ENCODE assay signal across 19 mouse cellular contexts in the genomic region with DNA sequence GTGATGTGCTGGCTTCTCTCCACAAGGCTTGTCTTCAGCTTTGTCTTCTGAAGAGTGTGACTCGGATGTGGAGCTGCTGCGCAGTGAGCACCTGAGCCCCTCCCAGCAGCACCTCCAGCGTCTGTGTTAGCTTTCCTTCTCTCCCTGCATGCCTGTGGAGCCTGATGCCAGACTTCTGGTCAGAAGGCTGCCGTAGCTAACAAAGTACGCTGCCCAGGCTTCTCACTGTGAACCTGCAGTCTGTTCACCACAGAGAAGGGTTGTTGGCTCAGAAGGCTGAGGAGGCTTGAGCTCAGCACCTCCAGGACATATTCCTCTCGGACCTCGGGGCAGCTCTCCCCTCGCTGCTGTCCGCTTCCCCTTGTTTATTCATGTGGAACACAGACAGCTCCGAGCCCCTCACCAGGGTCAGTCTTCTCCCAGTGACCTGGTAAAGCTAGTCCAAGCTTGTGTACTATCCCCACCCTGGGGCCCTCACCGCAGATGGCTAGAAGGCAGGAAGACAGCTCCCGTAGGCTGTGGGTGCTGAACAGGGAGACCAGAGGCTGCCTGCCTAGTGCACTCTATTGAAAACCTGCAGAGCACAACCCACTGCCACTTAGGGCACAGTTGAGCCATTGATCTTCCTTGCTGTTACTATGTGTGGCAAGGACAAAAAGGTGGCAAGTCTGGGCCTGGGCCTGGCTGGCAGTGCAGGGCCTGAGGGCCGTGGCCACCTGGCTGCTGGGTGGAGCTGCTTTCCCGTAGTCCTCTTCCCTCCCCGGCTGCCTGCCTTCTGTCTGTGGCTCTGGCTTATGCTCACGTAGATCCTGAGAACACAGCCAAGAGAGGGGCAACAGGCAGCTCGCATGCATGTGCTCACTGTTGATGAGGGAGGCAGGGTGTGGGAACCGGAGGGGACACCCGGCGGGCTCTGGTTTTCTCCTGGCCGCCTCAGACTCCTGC. TPM values are rescaled to one million over a fixed set of nuclear protein-coding genes. Genes with fewer than 3 reads are reported as not detected.
A peak's percentile ranks its signal among the peaks of the same experiment; 100 is the strongest.
DNase-seq lines count a peak whose midpoint lies in the region; ATAC-seq and TF ChIP-seq lines count a peak whose summit lies in the region.
"Had no signal": no experiment of that assay in that cellular context is flagged by ENCODE, and none has a peak within 500 bp of the region (broad histone marks: within the 10 kb centered on the region; RNA-seq: fewer than 3 reads in every experiment).

No protein-coding gene starts in this region.

- H3K27ac ChIP-seq in layer of hippocampus, adult 2 months = peak overlapping the region; percentile 72
- no peak overlapping the region for H3K27ac ChIP-seq in ES-E14 (ENCODE audit: insufficient read depth, low read depth, low read length, poor library complexity, severe bottlenecking)
- H3K27ac ChIP-seq: embryonic facial prominence, embryonic 12.5 days; gastrocnemius, adult 2 months; hindbrain, embryonic 14.5 days had no signal

- no peak overlapping the region for H3K4me3 ChIP-seq in layer of hippocampus, adult 2 months
- H3K4me3 ChIP-seq in ES-E14 (ENCODE audit: insufficient read depth in 1 of 2, low read depth in 1 of 2, low read length in 2 of 2, poor library complexity in 1 of 2, severe bottlenecking in 1 of 2) = no peak overlapping the region
- H3K4me3 ChIP-seq: embryonic facial prominence, embryonic 12.5 days; gastrocnemius, adult 2 months had no signal

- in situ Hi-C loops in ES-E14 (cut with MboI; ENCODE audit: low sequenced_read_pairs in 2 of 2, unreplicated experiment in 2 of 2) = no loop called here

- ATAC-seq in inflammation-experienced regulatory T-cells, adult 6 months = no peak
- ATAC-seq: forebrain, postnatal 0 days; intestine, embryonic 16.5 days had no signal

- H3K4me1 ChIP-seq in ES-E14 (ENCODE audit: control insufficient read depth in 2 of 2, insufficient read depth in 2 of 2, low read length in 2 of 2, poor library complexity in 1 of 2) = peaks cover 0 to 15% of the 10 kb centered on the region in 2 experiments; a peak in 2 of 4 replicates

- no peaks in the 10 kb centered on the region for H3K9me3 ChIP-seq in ES-E14 (ENCODE audit: control insufficient read depth, insufficient read depth, low read depth, low read length)
- H3K9me3 ChIP-seq: embryonic facial prominence, embryonic 12.5 days had no signal

- no peak for TF ChIP-seq CTCF in layer of hippocampus, adult 2 months (conservative IDR thresholded peaks at IDR 0.05)

- peak overlapping the region; percentile 9; the same call in 1 of the 2 replicates for H3K9ac ChIP-seq in ES-E14 (ENCODE audit: insufficient read depth, low read depth, low read length, poor library complexity, severe bottlenecking)
- H3K9ac ChIP-seq: embryonic facial prominence, embryonic 12.5 days; forebrain, postnatal 0 days; hindbrain, embryonic 14.5 days had no signal

- H3K36me3 ChIP-seq in ES-E14 (ENCODE audit: control insufficient read depth, insufficient read depth, low read length, poor library complexity, severe bottlenecking) = peaks cover 44% of the 10 kb centered on the region

- peak in 1 of 2 experiments; percentile 38 for DNase-seq in layer of hippocampus, adult 2 months (ENCODE audit: low spot score in 2 of 2)
- no peak for DNase-seq in layer of hippocampus, adult 9-10 months (ENCODE audit: low spot score)
- no peak for DNase-seq in ES-E14 (ENCODE audit: low read depth, low spot score)
- DNase-seq in cerebellum, adult 18-20 months = peak; percentile 63 to 66
- peak; percentile 61 to 65 for DNase-seq in cerebellum, postnatal 36 days
- DNase-seq in thymus, postnatal 25 days = no peak
- DNase-seq in urinary bladder, postnatal 14 days (ENCODE audit: low spot score) = no peak
- DNase-seq: forebrain, postnatal 0 days; heart, postnatal 14 days; kidney, postnatal 14 days; lung, adult 2 months; lung, postnatal 36 days; right cerebral cortex, postnatal 25 days; thymus, postnatal 36 days had no signal

TF ChIP-seq in ES-E14, 5 proteins besides CTCF, POLR2A, EP300 and RAD21:
- TF ChIP-seq ZC3H11A (IDR thresholded peaks at IDR 0.05; ENCODE audit: borderline replicate concordance, low read depth, low read length) = no peak
- no peak for TF ChIP-seq ZNF384 (IDR thresholded peaks at IDR 0.05; ENCODE audit: low read depth, low read length)
- no peak for TF ChIP-seq CHD2 (IDR thresholded peaks at IDR 0.05; ENCODE audit: low read depth, low read length)
- TF ChIP-seq HCFC1 (IDR thresholded peaks at IDR 0.05; ENCODE audit: borderline replicate concordance, insufficient read depth, low read length) = no peak
- no peak for TF ChIP-seq MAFK (IDR thresholded peaks at IDR 0.05; ENCODE audit: insufficient read depth, low read depth, low read length)

RNA-seq across cellular contexts. Expression of a gene that starts 28.1 kb away (rescaled TPM):
- total RNA-seq in layer of hippocampus, adult 2 months (2021) = 10 to 100 TPM; 33.2 to 34.5 TPM
- 38.6 and 54.4 TPM in 2 replicates for total RNA-seq in ES-E14 (2012; rRNA removed)
- polyA plus RNA-seq in inflammation-experienced regulatory T-cells, adult 6 months (2017; shearing (Covaris generic)) = 10 to 100 TPM; 28.6 to 62.5 (median 41.6) TPM

RNA-seq across cellular contexts. Expression of a gene that starts 42.8 kb away (rescaled TPM):
- 10 to 100 TPM; 50.9 to 51.6 TPM for total RNA-seq in layer of hippocampus, adult 2 months (2021)
- 39.3 and 48.1 TPM in 2 replicates for total RNA-seq in ES-E14 (2012; rRNA removed)
- polyA plus RNA-seq in inflammation-experienced regulatory T-cells, adult 6 months (2017; shearing (Covaris generic)) = 100 to 1,000 TPM; 145 to 194 (median 193) TPM

RNA-seq across cellular contexts. Expression of a gene that starts 43.1 kb away (rescaled TPM):
- total RNA-seq in layer of hippocampus, adult 2 months (2021) = 10 to 100 TPM; 80.9 to 82.4 TPM
- total RNA-seq in ES-E14 (2012; rRNA removed) = 10.0 and 11.0 TPM in 2 replicates
- polyA plus RNA-seq in inflammation-experienced regulatory T-cells, adult 6 months (2017; shearing (Covaris generic)) = 10 to 100 TPM in 2 of 3 experiments, 1 to 10 TPM in 1; 9.6 to 16.5 (median 12.2) TPM

Comparison
In these comparisons a context has a peak if more than half of its experiments do, and no peak if none do; other contexts are left out.
1. DNase-seq: peak in cerebellum, adult 18-20 months (2 of 2) and cerebellum, postnatal 36 days (2 of 2); none in layer of hippocampus, adult 9-10 months (single experiment), ES-E14 (single experiment), thymus, postnatal 25 days (single experiment) and urinary bladder, postnatal 14 days (single experiment).